Mouse (Mus musculus): ENCODE data around the gene Utp14b.

DNA sequence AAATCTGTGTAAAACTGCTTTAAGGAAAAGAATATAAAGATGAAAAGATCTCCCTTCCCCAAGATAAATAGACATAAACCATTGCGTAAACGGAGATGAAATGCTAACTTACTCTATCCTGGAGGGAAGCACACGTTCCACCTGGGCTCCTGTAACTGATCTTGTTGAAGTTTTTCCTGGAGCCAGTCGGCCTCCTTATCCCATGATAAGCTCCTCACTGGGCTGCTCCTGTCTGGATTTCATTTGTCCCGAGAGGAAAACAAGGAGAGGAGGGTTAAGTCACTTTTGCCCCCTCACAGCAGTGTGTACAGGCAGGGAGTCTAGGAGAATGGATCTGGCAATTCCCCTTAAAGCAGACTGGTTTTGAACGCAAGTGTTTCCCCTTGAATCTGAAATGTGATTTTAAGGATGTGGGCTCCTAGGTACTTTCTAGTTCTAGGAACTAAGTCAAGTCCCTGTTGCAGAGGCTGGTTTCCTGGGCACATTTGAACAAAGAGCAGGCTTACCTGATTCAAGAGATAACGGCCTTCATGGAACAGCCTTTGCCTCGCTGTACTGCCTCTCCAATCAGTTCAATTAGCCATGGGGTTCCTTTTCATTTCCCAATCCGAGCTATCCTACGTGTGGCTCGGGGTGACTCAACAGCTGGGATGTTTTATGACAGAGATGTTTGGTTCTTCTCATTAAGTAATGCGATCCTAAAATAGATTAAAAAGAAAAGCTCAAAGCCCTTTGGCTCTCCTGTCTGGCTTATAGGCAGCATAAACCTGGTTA lies 48.5 kb upstream of the Utp14b start:
- no peak for TF ChIP-seq POLR2A (IDR thresholded peaks at IDR 0.05; ENCODE audit: low read depth, low read length)
- TF ChIP-seq CTCF (IDR thresholded peaks at IDR 0.05; ENCODE audit: extremely low read depth, insufficient read depth, insufficient read length, insufficient replicate concordance), result no peak

Data from spleen, adult 2 months (tissue).